Mouse (Mus musculus): ENCODE results near the gene Ppp1r3g. TPM values are rescaled to one million over a fixed set of nuclear protein-coding genes. Genes with fewer than 3 reads are reported as not detected.

Ppp1r3g gene
- total RNA-seq, 1 experiment: 0.31 TPM

- Histone ChIP-seq H3K9ac (ENCODE audit: insufficient read depth, low read depth, low read length, poor library complexity, severe bottlenecking) (peak overlapping the region; percentile 49), H3K4me1 (ENCODE audit: control insufficient read depth in 2 of 2, insufficient read depth in 2 of 2, low read length in 2 of 2, poor library complexity in 1 of 2) (peaks cover 0 to 2% of the 10 kb centered on the region in 2 experiments; a peak in 1 of 4 replicates), H3K9me3 (ENCODE audit: control insufficient read depth, insufficient read depth, low read depth, low read length) (no peaks in the 10 kb centered on the region), H3K4me3 (ENCODE audit: insufficient read depth in 1 of 2, low read depth in 1 of 2, low read length in 2 of 2, poor library complexity in 1 of 2, severe bottlenecking in 1 of 2) (peak overlapping the region; percentile 61 to 64), H3K27ac (ENCODE audit: insufficient read depth, low read depth, low read length, poor library complexity, severe bottlenecking) (no peak overlapping the region), H3K36me3 (ENCODE audit: control insufficient read depth, insufficient read depth, low read length, poor library complexity, severe bottlenecking) (no peaks in the 10 kb centered on the region)
- peak; percentile 27 for DNase-seq (ENCODE audit: low read depth, low spot score)
- in situ Hi-C loops (cut with MboI; ENCODE audit: low sequenced_read_pairs in 2 of 2, unreplicated experiment in 2 of 2): no loop called here
- TF ChIP-seq MAFK (IDR thresholded peaks at IDR 0.05; ENCODE audit: insufficient read depth, low read depth, low read length) (no peak), HCFC1 (IDR thresholded peaks at IDR 0.05; ENCODE audit: borderline replicate concordance, insufficient read depth, low read length) (no peak), CHD2 (IDR thresholded peaks at IDR 0.05; ENCODE audit: low read depth, low read length) (no peak), ZNF384 (IDR thresholded peaks at IDR 0.05; ENCODE audit: low read depth, low read length) (no peak), ZC3H11A (IDR thresholded peaks at IDR 0.05; ENCODE audit: borderline replicate concordance, low read depth, low read length) (no peak)
Measured at GRCm38 (mm10) chr13:35968719-35969430, 10.2 kb downstream of the Ppp1r3g start.

GRCm38 (mm10) chr13:35969431-35969721 is 10.7 kb downstream of the Ppp1r3g start:
- Histone ChIP-seq H3K9ac (ENCODE audit: insufficient read depth, low read depth, low read length, poor library complexity, severe bottlenecking) (no peak overlapping the region; the same call in 1 of the 2 replicates), H3K9me3 (ENCODE audit: control insufficient read depth, insufficient read depth, low read depth, low read length) (no peaks in the 10 kb centered on the region), H3K36me3 (ENCODE audit: control insufficient read depth, insufficient read depth, low read length, poor library complexity, severe bottlenecking) (no peaks in the 10 kb centered on the region), H3K27ac (ENCODE audit: insufficient read depth, low read depth, low read length, poor library complexity, severe bottlenecking) (no peak overlapping the region), H3K4me3 (ENCODE audit: insufficient read depth in 1 of 2, low read depth in 1 of 2, low read length in 2 of 2, poor library complexity in 1 of 2, severe bottlenecking in 1 of 2) (peak overlapping the region; percentile 61 to 64), H3K4me1 (ENCODE audit: control insufficient read depth in 2 of 2, insufficient read depth in 2 of 2, low read length in 2 of 2, poor library complexity in 1 of 2) (peaks cover 0 to 2% of the 10 kb centered on the region in 2 experiments; a peak in 1 of 4 replicates)
- no peak for TF ChIP-seq ZNF384 (IDR thresholded peaks at IDR 0.05; ENCODE audit: low read depth, low read length)
- no peak for TF ChIP-seq HCFC1 (IDR thresholded peaks at IDR 0.05; ENCODE audit: borderline replicate concordance, insufficient read depth, low read length)
- no peak for TF ChIP-seq CHD2 (IDR thresholded peaks at IDR 0.05; ENCODE audit: low read depth, low read length)
- no peak for TF ChIP-seq ZC3H11A (IDR thresholded peaks at IDR 0.05; ENCODE audit: borderline replicate concordance, low read depth, low read length)
- no peak for TF ChIP-seq MAFK (IDR thresholded peaks at IDR 0.05; ENCODE audit: insufficient read depth, low read depth, low read length)
- DNase-seq (ENCODE audit: low read depth, low spot score): peak; percentile 13
- in situ Hi-C loops (cut with MboI; ENCODE audit: low sequenced_read_pairs in 2 of 2, unreplicated experiment in 2 of 2): no loop called here

GRCm38 (mm10) chr13:35969829-35970228 is 11.2 kb downstream of the Ppp1r3g start:
- Histone ChIP-seq H3K27ac (ENCODE audit: insufficient read depth, low read depth, low read length, poor library complexity, severe bottlenecking) (no peak overlapping the region), H3K4me1 (ENCODE audit: control insufficient read depth in 2 of 2, insufficient read depth in 2 of 2, low read length in 2 of 2, poor library complexity in 1 of 2) (peaks cover 0 to 2% of the 10 kb centered on the region in 2 experiments; a peak in 1 of 4 replicates), H3K36me3 (ENCODE audit: control insufficient read depth, insufficient read depth, low read length, poor library complexity, severe bottlenecking) (no peaks in the 10 kb centered on the region), H3K9ac (ENCODE audit: insufficient read depth, low read depth, low read length, poor library complexity, severe bottlenecking) (no peak overlapping the region), H3K9me3 (ENCODE audit: control insufficient read depth, insufficient read depth, low read depth, low read length) (no peaks in the 10 kb centered on the region), H3K4me3 (ENCODE audit: insufficient read depth in 1 of 2, low read depth in 1 of 2, low read length in 2 of 2, poor library complexity in 1 of 2, severe bottlenecking in 1 of 2) (0 out of 4 replicates have a peak overlapping the region, but pooled peaks of 1 of the 2 experiments have one; percentile 61)
- TF ChIP-seq ZNF384 (IDR thresholded peaks at IDR 0.05; ENCODE audit: low read depth, low read length) (no peak), HCFC1 (IDR thresholded peaks at IDR 0.05; ENCODE audit: borderline replicate concordance, insufficient read depth, low read length) (no peak)
- DNase-seq (ENCODE audit: low read depth, low spot score): no peak
- in situ Hi-C loops (cut with MboI; ENCODE audit: low sequenced_read_pairs in 2 of 2, unreplicated experiment in 2 of 2): no loop called here

GRCm38 (mm10) chr13:35976912-35977311 is 18.3 kb downstream of the Ppp1r3g start:
- H3K36me3 ChIP-seq (ENCODE audit: control insufficient read depth, insufficient read depth, low read length, poor library complexity, severe bottlenecking): peaks cover 1% of the 10 kb centered on the region; the same call in 1 of the 2 replicates
- H3K4me1 ChIP-seq (ENCODE audit: control insufficient read depth in 2 of 2, insufficient read depth in 2 of 2, low read length in 2 of 2, poor library complexity in 1 of 2): no peaks in the 10 kb centered on the region
- H3K27ac ChIP-seq (ENCODE audit: insufficient read depth, low read depth, low read length, poor library complexity, severe bottlenecking): no peak overlapping the region
- H3K4me3 ChIP-seq (ENCODE audit: insufficient read depth in 1 of 2, low read depth in 1 of 2, low read length in 2 of 2, poor library complexity in 1 of 2, severe bottlenecking in 1 of 2): no peak overlapping the region
- in situ Hi-C loops (cut with MboI; ENCODE audit: low sequenced_read_pairs in 2 of 2, unreplicated experiment in 2 of 2): loop anchor here in 1 of 2 experiments (25.0 kb wide), 1 partner anchor 1335 kb away; no protein-coding TSS in a partner anchor
- TF ChIP-seq ZNF384 (IDR thresholded peaks at IDR 0.05; ENCODE audit: low read depth, low read length) (no peak), CHD2 (IDR thresholded peaks at IDR 0.05; ENCODE audit: low read depth, low read length) (no peak), HCFC1 (IDR thresholded peaks at IDR 0.05; ENCODE audit: borderline replicate concordance, insufficient read depth, low read length) (no peak), MAFK (IDR thresholded peaks at IDR 0.05; ENCODE audit: insufficient read depth, low read depth, low read length) (no peak), ZC3H11A (IDR thresholded peaks at IDR 0.05; ENCODE audit: borderline replicate concordance, low read depth, low read length) (no peak)
- H3K9ac ChIP-seq (ENCODE audit: insufficient read depth, low read depth, low read length, poor library complexity, severe bottlenecking): no peak overlapping the region
- no peaks in the 10 kb centered on the region for H3K9me3 ChIP-seq (ENCODE audit: control insufficient read depth, insufficient read depth, low read depth, low read length)
- DNase-seq (ENCODE audit: low read depth, low spot score): no peak
